Mouse (Mus musculus): ENCODE measurements around the gene Tmem203. TPM values are rescaled to one million over a fixed set of nuclear protein-coding genes. Genes with fewer than 3 reads are reported as not detected.
A peak's percentile ranks its signal among the peaks of the same experiment; 100 is the strongest.

Tmem203 gene
- total RNA-seq, 2 experiments from 2014 or later = 35.1 to 35.8 TPM

GRCm38 (mm10) chr2:25272515-25272914 is 17.3 kb downstream of the Tmem203 start:
- DNase-seq (ENCODE audit: low spot score in 2 of 2) = no peak
- Histone ChIP-seq H3K4me3 (peak overlapping the region; percentile 96), H3K27ac (peak overlapping the region; percentile 89)
- no peak for TF ChIP-seq CTCF (conservative IDR thresholded peaks at IDR 0.05)

DNA sequence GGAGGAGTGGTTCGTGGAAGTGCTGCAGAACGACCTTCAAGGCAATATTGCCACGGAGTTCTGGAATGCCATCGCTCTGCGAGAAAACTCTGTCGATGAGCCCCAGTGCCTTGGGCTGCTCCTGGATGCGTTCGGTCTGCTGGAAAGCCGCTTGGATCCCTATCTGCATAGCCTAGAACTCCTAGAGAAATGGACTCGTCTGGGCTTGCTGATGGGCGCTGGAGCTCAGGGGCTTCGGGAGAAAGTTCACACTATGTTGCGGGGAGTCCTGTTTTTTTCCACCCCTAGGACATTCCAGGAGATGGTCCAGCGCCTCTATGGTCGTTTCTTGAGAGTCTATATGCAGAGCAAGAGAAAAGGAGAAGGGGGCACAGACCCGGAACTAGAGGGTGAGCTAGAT is 17.8 kb downstream of the Tmem203 start:
- TF ChIP-seq CTCF (conservative IDR thresholded peaks at IDR 0.05) = no peak
- Histone ChIP-seq H3K4me3 (peak overlapping the region; percentile 96), H3K27ac (peak overlapping the region; percentile 89; the same call in 1 of the 2 replicates)
- no peak for DNase-seq (ENCODE audit: low spot score in 2 of 2)

DNA sequence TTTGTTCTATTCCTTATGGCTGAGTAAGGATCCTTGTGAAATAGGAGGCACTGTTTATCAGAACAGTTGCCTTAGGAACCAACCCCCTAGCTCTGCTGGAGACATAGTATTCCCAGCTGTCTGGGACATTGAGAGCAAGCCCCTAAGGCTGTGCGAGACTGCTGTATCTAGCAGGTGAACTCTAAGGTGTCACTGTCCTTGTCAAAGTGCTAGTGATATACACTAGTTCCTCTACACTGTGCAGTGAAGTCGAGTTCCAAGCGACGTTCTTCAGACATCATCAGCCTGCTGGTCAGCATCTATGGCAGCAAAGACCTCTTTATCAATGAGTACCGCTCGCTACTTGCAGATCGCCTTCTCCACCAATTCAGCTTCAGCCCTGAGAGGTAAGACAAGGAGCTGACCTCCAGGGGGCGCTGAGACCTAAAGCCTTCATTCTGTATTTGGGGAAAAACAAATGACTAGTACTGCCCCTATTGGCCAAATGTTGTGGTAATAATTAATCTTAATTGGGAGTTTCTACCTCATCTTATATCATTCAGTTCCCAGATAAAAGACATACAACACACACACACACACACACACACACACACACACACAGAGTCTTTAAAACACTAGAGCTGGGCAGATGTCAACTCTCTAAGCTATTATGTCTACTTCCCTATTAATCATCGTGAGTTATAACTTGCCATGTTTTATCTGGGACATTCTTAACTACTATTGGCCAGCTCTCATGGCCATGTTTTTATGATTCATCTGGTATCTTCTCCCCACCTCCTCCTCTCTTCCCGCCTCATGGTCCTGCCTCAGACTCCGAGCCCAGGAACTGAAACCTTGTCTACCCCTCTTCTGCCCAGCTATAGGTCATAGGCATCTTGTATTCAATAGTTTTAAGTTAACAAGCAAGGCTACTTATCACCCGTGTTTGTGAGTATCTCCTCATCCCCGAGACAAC is 24.0 kb downstream of the Tmem203 start:
- H3K27ac ChIP-seq = no peak overlapping the region
- TF ChIP-seq CTCF (conservative IDR thresholded peaks at IDR 0.05) = peak; percentile 91
- H3K4me3 ChIP-seq = no peak overlapping the region
- peak; percentile 86 to 90 for DNase-seq (ENCODE audit: low spot score in 2 of 2)

GRCm38 (mm10) chr2:25285551-25285950 is 30.3 kb downstream of the Tmem203 start:
- Histone ChIP-seq H3K27ac (peak overlapping the region; percentile 23; the same call in 1 of the 2 replicates), H3K4me3 (no peak overlapping the region)
- no peak for TF ChIP-seq CTCF (conservative IDR thresholded peaks at IDR 0.05)
- DNase-seq (ENCODE audit: low spot score in 2 of 2) = no peak

DNA sequence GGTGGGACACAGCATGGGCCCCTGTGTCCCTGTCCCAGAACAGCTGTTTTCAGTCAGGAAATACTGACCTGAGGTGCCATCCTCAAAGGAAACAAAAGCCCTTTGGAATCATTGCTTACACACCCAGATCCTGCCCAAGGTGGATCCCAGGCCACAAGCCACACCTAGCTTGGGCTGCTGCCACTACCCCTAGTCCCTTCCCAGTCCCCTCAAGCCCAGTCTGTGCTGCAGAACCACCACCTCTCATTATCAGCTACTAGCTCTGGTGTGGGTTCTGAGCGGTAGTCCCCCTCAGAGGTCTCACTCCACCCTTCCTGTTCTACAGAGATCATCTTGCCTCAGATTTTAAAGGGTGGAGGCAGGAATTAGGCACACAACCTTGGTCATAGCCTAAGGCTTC is 31.1 kb downstream of the Tmem203 start:
- Histone ChIP-seq H3K4me3 (no peak overlapping the region), H3K27ac (peak overlapping the region; percentile 92)

GRCm38 (mm10) chr2:25286837-25287636 is 31.8 kb downstream of the Tmem203 start:
- DNase-seq (ENCODE audit: low spot score in 2 of 2) = peak in 1 of 2 experiments; percentile 52
- H3K27ac ChIP-seq = peak overlapping the region; percentile 92
- TF ChIP-seq CTCF (conservative IDR thresholded peaks at IDR 0.05) = no peak
- no peak overlapping the region for H3K4me3 ChIP-seq

More for the DNA sequence above, 31.1 kb downstream of the Tmem203 start:
- no peak for DNase-seq (ENCODE audit: low spot score in 2 of 2)
- no peak for TF ChIP-seq CTCF (conservative IDR thresholded peaks at IDR 0.05)

DNA sequence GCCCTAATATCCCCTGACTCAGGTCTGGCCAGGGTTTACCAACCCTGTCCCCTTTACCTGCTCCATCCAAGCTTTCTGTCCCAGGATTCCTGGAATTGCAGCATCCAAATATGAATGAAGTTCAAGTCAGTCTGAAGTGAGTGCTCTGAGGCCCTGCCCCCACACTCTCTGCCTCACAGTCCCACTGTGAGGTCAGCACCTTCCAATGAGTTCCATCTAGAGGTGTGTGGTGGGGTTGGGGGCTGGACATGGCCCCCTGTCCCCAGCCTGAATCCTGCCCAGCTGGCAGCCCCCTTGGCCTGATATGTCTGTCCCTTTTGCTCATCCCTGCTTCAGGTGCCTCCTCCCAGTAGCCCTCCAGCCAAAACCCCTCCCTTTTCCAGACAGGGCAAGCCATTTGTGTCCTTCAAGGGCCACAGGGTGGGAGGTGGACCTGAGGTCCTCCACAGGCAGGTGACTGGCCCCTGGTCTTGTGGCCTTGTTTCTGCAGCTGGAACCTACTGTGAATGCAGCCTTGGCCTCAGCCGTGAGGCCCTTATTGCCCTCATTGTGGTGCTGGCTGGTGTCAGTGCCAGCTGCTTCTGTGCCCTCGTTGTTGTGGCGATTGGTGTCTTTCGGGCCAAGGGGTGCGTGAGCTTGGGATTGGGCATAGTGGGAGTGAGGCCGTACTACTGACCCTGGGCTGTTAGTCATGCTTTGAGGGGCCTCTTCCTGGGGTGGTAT is 32.8 kb downstream of the Tmem203 start, which contains the start of gene Tmem210:
Gene Tmem210 (plus strand): TSS at position 219 of the 723 bp plus-strand sequence.
- no peak within 1 kb of the TSS for H3K4me3 ChIP-seq
- H3K27ac ChIP-seq = peak within 1 kb of the TSS; percentile 92
- TF ChIP-seq CTCF (conservative IDR thresholded peaks at IDR 0.05) = no peak
- peak in 1 of 2 experiments; percentile 13 for DNase-seq (ENCODE audit: low spot score in 2 of 2)

DNA sequence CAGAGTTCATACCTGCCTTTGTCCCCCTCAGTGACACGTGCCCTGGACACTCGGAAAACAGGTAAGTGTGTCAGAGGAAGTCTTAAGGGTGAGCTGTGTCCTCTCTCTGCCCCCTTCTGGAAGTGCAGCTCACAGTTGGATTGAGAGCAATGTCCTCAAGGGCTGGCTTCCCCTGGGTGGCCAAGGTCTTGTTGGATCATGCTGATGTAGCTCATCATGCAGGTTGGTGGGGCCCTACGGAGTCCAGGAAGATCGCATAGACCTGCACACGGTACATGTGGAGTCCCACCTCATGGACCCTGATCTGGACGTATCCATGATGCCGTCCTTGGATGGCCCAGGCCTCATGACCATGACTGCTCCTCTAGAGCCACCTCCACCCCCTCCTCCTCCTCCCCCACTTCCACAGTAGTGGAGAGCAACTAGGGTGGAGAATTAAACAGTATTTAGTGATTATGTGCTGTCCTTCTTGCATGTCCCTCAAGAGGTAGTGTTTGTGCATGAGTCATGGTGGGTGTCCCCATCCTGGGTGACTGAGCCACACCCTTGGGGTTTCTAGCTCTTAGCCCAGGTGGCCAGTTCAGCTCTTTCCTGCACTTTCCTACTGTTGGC is 33.6 kb downstream of the Tmem203 start:
- peak overlapping the region; percentile 92; the same call in 1 of the 2 replicates for H3K27ac ChIP-seq
- no peak overlapping the region for H3K4me3 ChIP-seq

GRCm38 (mm10) chr2:25289651-25290050 is 34.4 kb downstream of the Tmem203 start, which contains the start of gene Lrrc26:
Lrrc26 (plus strand) TSS chr2:25289915.
- peak within 1 kb of the TSS; percentile 8; the same call in 1 of the 2 replicates for H3K4me3 ChIP-seq
- DNase-seq (ENCODE audit: low spot score in 2 of 2) = peak in 1 of 2 experiments; percentile 3
- peak within 1 kb of the TSS; percentile 92 for H3K27ac ChIP-seq
- TF ChIP-seq CTCF (conservative IDR thresholded peaks at IDR 0.05) = no peak

More for the DNA sequence above, 33.6 kb downstream of the Tmem203 start:
- no peak for TF ChIP-seq CTCF (conservative IDR thresholded peaks at IDR 0.05)
- peak in 1 of 2 experiments; percentile 19 for DNase-seq (ENCODE audit: low spot score in 2 of 2)

- TF ChIP-seq CTCF (conservative IDR thresholded peaks at IDR 0.05) = no peak
- DNase-seq (ENCODE audit: low spot score in 2 of 2) = peak; percentile 35 to 61
- H3K4me3 ChIP-seq = peak overlapping the region; percentile 8; the same call in 1 of the 2 replicates
- peak overlapping the region; percentile 92 for H3K27ac ChIP-seq
These were observed 35.0 kb downstream of the Tmem203 start for GRCm38 (mm10) chr2:25290101-25290815.

- Histone ChIP-seq H3K27ac (peak overlapping the region; percentile 92), H3K4me3 (no peak overlapping the region)
- no peak for DNase-seq (ENCODE audit: low spot score in 2 of 2)
- TF ChIP-seq CTCF (conservative IDR thresholded peaks at IDR 0.05) = no peak
These were observed 35.5 kb downstream of the Tmem203 start for GRCm38 (mm10) chr2:25290816-25291130.
